Mouse (Mus musculus) testis, adult 2 months (tissue): ENCODE measurements around the gene Lsm3.

ENCODE experiments used
- CTCF ChIP-seq: fragments of 200-500 bp; IDR thresholded peaks from 2 replicates; pipeline ENCODE4 v1.5.1; 2012; ENCODE audit warnings: low read depth, mild to moderate bottlenecking, inconsistent platforms, low read length, moderate library complexity; ENCODE audit not compliant: control insufficient read depth, insufficient read depth, insufficient replicate concordance
- POLR2A ChIP-seq: fragments of 200-500 bp; IDR thresholded peaks from 2 replicates; pipeline ENCODE4 v1.6.1; 2012; ENCODE audit warnings: low read depth, mild to moderate bottlenecking, inconsistent platforms, low read length, moderate library complexity; ENCODE audit not compliant: control insufficient read depth

DNA sequence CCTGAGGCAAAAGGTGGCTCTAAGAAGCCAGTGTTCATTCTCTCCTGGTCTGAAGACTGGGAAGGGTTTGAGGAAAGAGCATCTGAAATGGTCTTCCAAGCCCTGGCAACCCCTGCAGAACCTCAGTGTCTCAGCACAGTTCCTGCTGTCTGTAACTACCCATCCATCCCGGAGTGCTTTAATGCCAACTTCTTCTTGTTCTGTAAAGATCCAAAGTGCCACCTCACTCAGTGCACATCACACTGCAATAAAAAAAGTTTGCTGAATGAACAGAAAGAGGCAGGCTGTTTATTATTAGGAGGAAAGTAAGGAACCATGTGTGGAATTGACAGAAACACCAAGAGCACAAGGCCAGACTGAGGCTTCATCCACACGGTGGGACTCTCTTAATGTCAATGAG lies 45.0 kb upstream of the Lsm3 start:
- TF ChIP-seq POLR2A (no peak), CTCF (no peak)
